Mouse (Mus musculus) MEL (cell line): ENCODE measurements at regions not wholly inside any gene's neighbourhood (a gene's known extent, or its start where the extent isn't known, plus 50 kb on each side); places are given as distances from the start of the nearest gene placed in this dataset.

Experiments
- DNase-seq: peaks from one replicate; pipeline ENCODE4 v3.0.0; 2011; ENCODE audit warnings: low read depth, low spot score
- H3K27ac ChIP-seq: 2 replicates; pipeline ENCODE4 v1.5.1; 2012; ENCODE audit warnings: low read depth, mild to moderate bottlenecking, control low read depth, low read length, moderate library complexity; ENCODE audit not compliant: control insufficient read depth
- H3K27me3 ChIP-seq, 2 experiments: fragments of 150-350 bp in 1 of 2; sonication (generic) in 1 of 2; 2 replicates each; pipeline ENCODE4 v1.6.1; 2012; ENCODE audit warnings: low read length in 2 of 2, mild to moderate bottlenecking in 2 of 2, improper control_type of control experiment in 1 of 2, moderate library complexity in 1 of 2; ENCODE audit not compliant: insufficient read depth in 2 of 2, control insufficient read depth in 1 of 2
- H3K36me3 ChIP-seq, 2 experiments: 2 replicates each; pipeline ENCODE4 v1.6.1; 2012 to 2014; ENCODE audit warnings: low read length in 2 of 2, improper control_type of control experiment in 1 of 2, inconsistent platforms in 1 of 2, mild to moderate bottlenecking in 1 of 2; ENCODE audit not compliant: insufficient read depth in 2 of 2, control insufficient read depth in 1 of 2
- H3K4me1 ChIP-seq, 2 experiments: fragments of 150-350 bp in 1 of 2; sonication (generic) in 1 of 2; 2 replicates each; pipeline ENCODE4 v1.6.1; 2012; ENCODE audit warnings: low read length in 2 of 2, improper control_type of control experiment in 1 of 2, mild to moderate bottlenecking in 1 of 2; ENCODE audit not compliant: insufficient read depth in 2 of 2, control insufficient read depth in 1 of 2
- H3K4me3 ChIP-seq, 2 experiments: fragments of 150-350 bp in 1 of 2; sonication (generic) in 1 of 2; 2 replicates each; pipeline ENCODE4 v1.5.1; 2012; ENCODE audit warnings: low read depth in 2 of 2, low read length in 2 of 2, mild to moderate bottlenecking in 2 of 2, moderate library complexity in 2 of 2, control low read depth in 1 of 2, improper control_type of control experiment in 1 of 2; ENCODE audit not compliant: control insufficient read depth in 1 of 2, insufficient read depth in 1 of 2
- H3K79me2 ChIP-seq: 2 replicates; pipeline ENCODE4 v1.6.1; 2012; ENCODE audit warnings: mild to moderate bottlenecking, low read length, moderate library complexity; ENCODE audit not compliant: control insufficient read depth, poor library complexity, insufficient read depth
- H3K9ac ChIP-seq: 2 replicates; pipeline ENCODE4 v1.6.1; 2012; ENCODE audit warnings: low read depth, mild to moderate bottlenecking, control low read depth, low read length, moderate library complexity; ENCODE audit not compliant: control insufficient read depth, poor library complexity, severe bottlenecking
- H3K9me3 ChIP-seq: fragments of 150-350 bp; sonication (generic); replicated peaks from 2 replicates; pipeline ENCODE4 v1.6.1; 2012; ENCODE audit warnings: mild to moderate bottlenecking, low read length, improper control_type of control experiment, moderate library complexity; ENCODE audit not compliant: insufficient read depth
- BHLHE40 ChIP-seq: IDR thresholded peaks from 2 replicates; pipeline ENCODE4 v1.6.1; 2012; ENCODE audit warnings: low read depth, mild to moderate bottlenecking, inconsistent platforms, low read length, improper control_type of control experiment, borderline replicate concordance
- CTCF ChIP-seq, 3 experiments: IDR thresholded peaks in 2 of 3; conservative IDR thresholded peaks in 1 of 3; 2 replicates each; pipeline ENCODE4 v1.5.1; 2011 to 2012; ENCODE audit warnings: low read length in 3 of 3, low read depth in 2 of 3, mild to moderate bottlenecking in 2 of 3, improper control_type of control experiment in 1 of 3, inconsistent platforms in 1 of 3, mixed read lengths in 1 of 3, moderate library complexity in 1 of 3; ENCODE audit not compliant: control insufficient read depth in 1 of 3, insufficient read depth in 1 of 3, poor library complexity in 1 of 3, severe bottlenecking in 1 of 3
- E2F4 ChIP-seq: IDR thresholded peaks from 2 replicates; pipeline ENCODE4 v1.6.1; 2011; ENCODE audit warnings: low read depth, low read length, improper control_type of control experiment, borderline replicate concordance
- EP300 ChIP-seq, 2 experiments: IDR thresholded peaks; 2 replicates each; pipeline ENCODE4 v1.6.1; 2011; ENCODE audit warnings: improper control_type of control experiment in 2 of 2, low read length in 2 of 2, low read depth in 1 of 2, mild to moderate bottlenecking in 1 of 2
- GABPA ChIP-seq: IDR thresholded peaks from 2 replicates; pipeline ENCODE4 v1.6.1; 2012; ENCODE audit warnings: low read depth, mild to moderate bottlenecking, inconsistent platforms, low read length, improper control_type of control experiment, moderate library complexity
- JUND ChIP-seq: IDR thresholded peaks from 2 replicates; pipeline ENCODE4 v1.6.1; 2011; ENCODE audit warnings: low read depth, mild to moderate bottlenecking, improper control_type of control experiment, low read length
- MAX ChIP-seq: IDR thresholded peaks from 2 replicates; pipeline ENCODE4 v1.6.1; 2011; ENCODE audit warnings: low read length, improper control_type of control experiment
- MAZ ChIP-seq: IDR thresholded peaks from 2 replicates; pipeline ENCODE4 v1.6.1; 2012; ENCODE audit warnings: low read depth, mild to moderate bottlenecking, inconsistent platforms, low read length, improper control_type of control experiment
- MXI1 ChIP-seq: IDR thresholded peaks from 2 replicates; pipeline ENCODE4 v1.6.1; 2011; ENCODE audit warnings: mild to moderate bottlenecking, low read depth, low read length, improper control_type of control experiment
- NELFE ChIP-seq: IDR thresholded peaks from 2 replicates; pipeline ENCODE4 v1.6.1; 2011; ENCODE audit warnings: low read depth, low read length, improper control_type of control experiment
- NRF1 ChIP-seq: IDR thresholded peaks from 2 replicates; pipeline ENCODE4 v1.6.1; 2014; ENCODE audit warnings: low read depth, mild to moderate bottlenecking, inconsistent platforms, low read length, improper control_type of control experiment, moderate library complexity; ENCODE audit not compliant: poor library complexity, insufficient read depth, severe bottlenecking
- POLR2A ChIP-seq, 2 experiments: IDR thresholded peaks; 2 replicates each; pipeline ENCODE4 v1.6.1; 2011 to 2012; ENCODE audit warnings: low read length in 2 of 2, mild to moderate bottlenecking in 2 of 2, control low read depth in 1 of 2, improper control_type of control experiment in 1 of 2, low read depth in 1 of 2, moderate library complexity in 1 of 2; ENCODE audit not compliant: control insufficient read depth in 1 of 2, insufficient read depth in 1 of 2, poor library complexity in 1 of 2
- RAD21 ChIP-seq: IDR thresholded peaks from 2 replicates; pipeline ENCODE4 v1.6.1; 2011; ENCODE audit warnings: mild to moderate bottlenecking, low read depth, low read length, improper control_type of control experiment
- RCOR1 ChIP-seq: IDR thresholded peaks from 2 replicates; pipeline ENCODE4 v1.6.1; 2012; ENCODE audit warnings: low read depth, mild to moderate bottlenecking, inconsistent platforms, low read length, improper control_type of control experiment
- TAL1 ChIP-seq: IDR thresholded peaks from 2 replicates; pipeline ENCODE4 v1.6.1; 2012; ENCODE audit warnings: mild to moderate bottlenecking, inconsistent platforms, low read length, moderate library complexity, mixed read lengths
- TBP ChIP-seq: IDR thresholded peaks from 2 replicates; pipeline ENCODE4 v1.8.0; 2011; ENCODE audit warnings: low read depth, low read length, improper control_type of control experiment
- TCF12 ChIP-seq: IDR thresholded peaks from 2 replicates; pipeline ENCODE4 v1.6.1; 2014; ENCODE audit warnings: low read depth, mild to moderate bottlenecking, inconsistent platforms, low read length, improper control_type of control experiment, moderate library complexity
- UBTF ChIP-seq: IDR thresholded peaks from 2 replicates; pipeline ENCODE4 v1.6.1; 2012; ENCODE audit warnings: low read depth, mild to moderate bottlenecking, inconsistent platforms, low read length, improper control_type of control experiment, moderate library complexity, borderline replicate concordance; ENCODE audit not compliant: insufficient read depth
- USF1 ChIP-seq: IDR thresholded peaks from 2 replicates; pipeline ENCODE4 v1.6.1; 2014; ENCODE audit warnings: low read depth, mild to moderate bottlenecking, inconsistent platforms, low read length, improper control_type of control experiment, moderate library complexity
- ZC3H11A ChIP-seq: IDR thresholded peaks from 2 replicates; pipeline ENCODE4 v1.6.1; 2012; ENCODE audit warnings: low read depth, mild to moderate bottlenecking, inconsistent platforms, low read length, improper control_type of control experiment

DNA sequence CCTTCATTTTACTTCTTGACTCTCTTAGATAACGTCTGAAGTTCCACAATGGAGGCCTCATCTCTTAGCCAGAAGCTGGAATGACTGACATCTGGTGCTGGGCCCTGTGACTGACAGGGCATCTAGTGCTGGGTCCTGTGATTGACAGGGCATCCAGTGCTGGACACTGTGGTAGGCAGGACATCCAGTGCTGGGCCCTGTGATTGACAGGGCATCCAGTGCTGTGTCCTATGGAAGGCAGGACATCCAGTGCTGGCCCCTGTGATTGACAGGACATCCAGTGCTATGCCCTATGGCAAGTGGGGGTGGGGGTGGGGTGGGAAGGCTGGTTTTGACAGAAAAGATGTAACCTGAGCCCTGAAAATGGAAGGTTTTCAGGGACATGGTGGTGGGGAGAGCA is 52.1 kb upstream of the Lmo2 start:
- peaks cover 15 to 18% of the 10 kb centered on the region in 2 experiments for H3K4me1 ChIP-seq
- DNase-seq, result no peak
- H3K27ac ChIP-seq, result no peak overlapping the region
- H3K9ac ChIP-seq, result no peak overlapping the region
- no peaks in the 10 kb centered on the region for H3K9me3 ChIP-seq
- H3K36me3 ChIP-seq, result peaks cover 0 to 16% of the 10 kb centered on the region in 2 experiments; a peak in 2 of 4 replicates
- no peak for TF ChIP-seq RCOR1
- TF ChIP-seq TBP, result 0 out of 2 replicates have a peak, but pooled peaks have one; percentile 34
- no peak overlapping the region for H3K4me3 ChIP-seq
- no peaks in the 10 kb centered on the region for H3K27me3 ChIP-seq
- H3K79me2 ChIP-seq, result no peaks in the 10 kb centered on the region

DNA sequence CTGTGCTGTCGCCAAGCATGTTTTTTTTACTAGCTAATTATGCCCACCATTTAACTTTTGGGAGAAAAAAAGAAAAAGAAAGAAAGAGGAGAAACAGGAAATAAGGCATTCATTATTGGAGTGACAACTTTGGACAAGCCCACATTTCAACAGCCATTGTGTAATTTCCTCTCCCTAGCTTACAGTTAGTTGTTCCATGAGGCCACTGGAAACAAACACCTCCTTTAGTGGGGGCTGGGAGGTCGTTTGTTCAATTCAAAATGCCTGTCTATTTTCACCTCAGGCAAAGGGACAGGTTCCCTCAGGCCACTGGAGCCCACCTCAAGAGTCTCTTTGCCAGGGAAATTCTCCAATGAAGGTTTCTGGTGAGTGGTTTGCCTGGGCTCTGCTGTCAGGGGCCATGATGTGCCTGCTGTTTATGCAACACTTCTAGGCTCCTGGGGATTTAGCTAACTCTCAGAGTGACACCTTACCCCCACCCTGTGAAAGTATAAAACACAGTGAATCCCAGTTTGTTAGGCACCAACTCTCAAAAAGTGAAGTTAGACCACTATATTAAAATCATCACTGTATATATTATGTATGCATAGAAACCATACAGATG is 51.1 kb upstream of the Lmo2 start:
- TF ChIP-seq GABPA, result no peak
- TF ChIP-seq USF1, result no peak
- TF ChIP-seq BHLHE40, result no peak
- no peak for TF ChIP-seq MAZ
- TF ChIP-seq NRF1, result no peak
- TF ChIP-seq POLR2A (IDR thresholded peaks at IDR 0.05; ENCODE audit: control insufficient read depth in 1 of 2, insufficient read depth in 1 of 2, low read depth in 1 of 2, low read length in 2 of 2, poor library complexity in 1 of 2), result no peak
- TF ChIP-seq UBTF, result no peak
- TF ChIP-seq ZC3H11A, result no peak
- no peak for TF ChIP-seq TAL1
- TF ChIP-seq NELFE, result no peak
- no peak for TF ChIP-seq MAX
- no peak for TF ChIP-seq JUND
- TF ChIP-seq CTCF (IDR thresholded peaks at IDR 0.05 in 2 of 3, conservative IDR thresholded peaks at IDR 0.05 in 1 of 3; ENCODE audit: control insufficient read depth in 1 of 3, insufficient read depth in 1 of 3, low read depth in 2 of 3, low read length in 3 of 3, poor library complexity in 1 of 3, severe bottlenecking in 1 of 3), result no peak
- no peak for TF ChIP-seq EP300 (IDR thresholded peaks at IDR 0.05; ENCODE audit: low read depth in 1 of 2, low read length in 2 of 2)
- TF ChIP-seq RAD21, result no peak
- TF ChIP-seq TCF12, result no peak
- TF ChIP-seq E2F4, result no peak
- TF ChIP-seq MXI1, result no peak
- TF ChIP-seq RCOR1, result no peak
- Histone ChIP-seq H3K9me3 (no peaks in the 10 kb centered on the region), H3K9ac (no peak overlapping the region), H3K36me3 (peaks cover 0 to 6% of the 10 kb centered on the region in 2 experiments; a peak in 2 of 4 replicates), H3K27me3 (no peaks in the 10 kb centered on the region), H3K4me1 (peaks cover 5 to 8% of the 10 kb centered on the region in 2 experiments), H3K79me2 (no peaks in the 10 kb centered on the region), H3K27ac (no peak overlapping the region), H3K4me3 (no peak overlapping the region)
- no peak for DNase-seq
